Mouse (Mus musculus) testis, postnatal 10 days (tissue): ENCODE data around the gene Gucy2d.

ENCODE experiments used
- DNase-seq: peaks from one replicate; pipeline ENCODE4 v3.0.0; 2021; ENCODE audit warnings: low spot score

Gene Gucy2d

DNA sequence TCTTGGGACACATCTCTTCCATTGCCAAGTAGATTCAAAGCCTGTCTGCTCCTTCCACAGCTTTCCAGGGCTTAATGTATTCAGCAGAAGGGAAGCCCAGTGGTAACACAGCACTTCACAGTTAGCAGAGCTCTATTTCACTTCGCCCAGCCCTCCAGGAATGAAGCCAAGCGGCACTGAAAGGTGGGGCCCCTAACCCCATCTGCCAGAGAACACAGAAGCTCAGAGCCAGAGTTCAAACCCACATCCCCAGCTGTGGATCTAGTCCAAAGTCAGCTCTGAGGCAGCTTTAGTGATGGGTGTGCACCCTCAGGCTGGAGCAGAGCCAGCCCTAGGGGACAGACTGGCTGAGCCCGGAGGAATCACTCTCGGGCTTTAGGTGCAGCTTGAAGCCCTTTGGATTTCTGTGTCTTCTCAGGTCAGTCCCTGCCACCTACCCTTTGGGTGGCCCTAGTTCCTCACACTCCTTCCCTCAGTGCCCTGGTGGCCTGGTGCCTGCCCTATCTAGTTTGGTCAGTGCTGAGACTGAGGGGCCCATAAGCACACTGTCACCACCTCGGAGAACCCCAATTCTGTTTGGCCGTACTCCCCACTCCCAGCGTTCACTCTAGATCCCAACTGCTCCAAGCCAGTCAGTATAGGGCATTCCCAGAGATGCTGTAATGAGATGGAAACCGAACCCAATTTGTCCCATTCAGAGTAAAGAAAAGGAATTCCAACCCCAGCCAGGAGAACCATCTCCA, 83.0 kb downstream of the Gucy2d start:
- no peak for DNase-seq

DNA sequence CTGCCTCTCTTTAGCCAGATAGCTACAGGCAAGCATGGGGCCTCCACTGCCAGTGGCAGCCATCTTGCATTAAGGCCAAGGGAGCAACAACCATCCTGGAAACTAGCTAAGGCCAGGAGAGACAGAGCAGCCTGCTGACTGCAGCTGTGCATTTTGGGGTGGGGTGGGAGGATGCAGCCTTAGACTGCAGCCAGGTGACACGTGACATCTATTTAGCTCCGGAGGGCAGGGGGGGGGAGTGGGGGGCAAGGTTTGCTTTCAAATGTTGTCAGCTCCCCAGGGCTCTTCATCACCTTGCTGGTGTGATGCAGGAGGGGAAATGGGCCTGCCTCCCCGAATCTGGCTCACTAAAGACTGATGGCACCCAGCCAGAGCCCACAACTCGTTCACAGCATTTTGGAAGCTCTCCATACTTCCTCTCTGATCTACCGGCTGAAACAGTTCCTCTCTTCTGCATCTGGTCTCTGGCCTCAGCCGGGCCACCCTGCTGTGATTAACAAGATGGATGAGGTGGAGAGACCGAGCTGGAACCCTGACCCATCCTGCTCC, 83.7 kb downstream of the Gucy2d start:
- no peak for DNase-seq

GRCm38 (mm10) chr7:98524401-98524800, 84.2 kb downstream of the Gucy2d start:
- no peak for DNase-seq

DNA sequence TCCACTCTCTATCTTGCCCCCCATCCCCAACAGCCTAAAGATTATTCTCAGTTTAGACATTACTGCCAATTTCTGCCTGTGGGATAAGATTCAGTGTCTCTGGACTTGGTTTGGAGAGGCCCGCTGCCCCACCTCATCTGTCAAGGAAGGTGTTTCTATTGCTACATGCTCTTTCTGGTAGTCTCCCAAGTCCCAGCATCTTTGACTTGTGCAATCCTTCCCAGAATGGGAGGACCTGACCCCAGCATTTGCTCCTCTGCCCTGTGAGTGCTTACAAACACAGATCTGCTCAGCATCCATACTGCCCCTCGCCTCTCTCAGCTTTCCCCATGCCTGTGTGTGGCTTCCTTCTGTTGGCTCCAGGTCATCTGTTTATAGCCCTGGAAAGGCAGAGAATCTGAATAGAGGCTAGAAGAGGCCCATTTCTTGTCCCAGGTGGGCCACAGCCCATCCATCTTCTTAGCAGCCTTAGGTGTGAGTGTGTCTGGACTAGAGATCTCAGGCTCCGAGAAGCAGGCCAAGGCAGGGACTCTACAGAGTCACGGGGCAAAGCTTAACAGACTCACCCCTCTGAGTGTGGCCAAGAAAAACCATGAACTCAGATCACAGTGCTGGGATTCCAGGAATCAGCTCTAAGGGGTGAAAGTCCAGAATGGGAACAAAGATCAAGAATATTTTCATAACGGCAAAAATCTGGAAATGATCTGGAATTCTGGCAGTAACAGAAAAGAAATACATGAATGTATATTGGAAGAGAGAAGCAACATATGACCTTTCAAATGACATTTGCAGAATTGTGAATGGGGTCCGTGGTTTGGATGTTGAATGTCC, 84.9 kb downstream of the Gucy2d start:
- no peak for DNase-seq
